Mouse (Mus musculus): Measurements from ENCODE around the gene Mrgprg. TPM values are rescaled to one million over a fixed set of nuclear protein-coding genes. Genes with fewer than 3 reads are reported as not detected.

The Mrgprg gene
- polyA plus RNA-seq, 1 experiment, result not detected

DNA sequence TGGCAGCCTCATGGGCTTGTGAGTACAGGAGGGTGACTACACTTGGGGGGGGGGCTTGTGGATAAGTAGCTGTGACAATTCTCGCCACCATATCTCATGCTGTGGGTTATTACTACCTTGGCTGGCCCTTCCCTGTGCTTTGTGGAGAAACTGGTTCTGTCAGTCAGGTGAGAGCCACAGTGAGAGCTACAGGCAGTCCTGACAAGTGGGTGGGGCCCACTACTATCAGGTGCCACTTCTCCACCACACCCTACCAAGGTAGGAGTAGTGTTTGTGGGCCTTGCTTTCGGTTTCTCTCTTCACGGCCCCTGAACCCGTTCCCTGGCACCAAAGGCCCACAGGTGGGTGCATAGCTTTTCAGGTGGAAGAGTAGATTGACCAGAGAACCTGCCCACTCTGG is 43.0 kb downstream of the Mrgprg start:
- Histone ChIP-seq H3K4me2 (ENCODE audit: low read depth) (no peak overlapping the region), H3K4me3 (no peak overlapping the region), H3K27me3 (ENCODE audit: control insufficient read depth, insufficient read depth, insufficient read length) (no peaks in the 10 kb centered on the region), H3K79me2 (ENCODE audit: control insufficient read depth, insufficient read depth) (peaks cover 38% of the 10 kb centered on the region), H3K36me3 (ENCODE audit: control insufficient read depth, insufficient read depth) (no peaks in the 10 kb centered on the region), H3ac (ENCODE audit: control insufficient read depth, insufficient read length) (no peak overlapping the region)
- TF ChIP-seq CEBPB (IDR thresholded peaks at IDR 0.05; ENCODE audit: insufficient read depth, poor library complexity, severe bottlenecking) (no peak), USF1 (IDR thresholded peaks at IDR 0.05; ENCODE audit: low read depth) (no peak), TCF3 (IDR thresholded peaks at IDR 0.05; ENCODE audit: insufficient read length, low read depth) (no peak), MYOG (IDR thresholded peaks at IDR 0.05; ENCODE audit: control insufficient read depth in 1 of 3, insufficient read depth in 1 of 3, insufficient read length in 2 of 3, low read depth in 2 of 3) (no peak), MAX (IDR thresholded peaks at IDR 0.05; ENCODE audit: low read depth) (no peak), E2F4 (IDR thresholded peaks at IDR 0.05; ENCODE audit: insufficient read depth) (no peak), REST (IDR thresholded peaks at IDR 0.05; ENCODE audit: insufficient read depth, insufficient read length) (no peak), POLR2A (IDR thresholded peaks at IDR 0.05; ENCODE audit: insufficient read length, low read depth) (no peak), POLR2AphosphoS2 (IDR thresholded peaks at IDR 0.05; ENCODE audit: insufficient read length, low read depth) (no peak), MYOD1 (IDR thresholded peaks at IDR 0.05; ENCODE audit: control insufficient read depth in 1 of 3, insufficient read length in 2 of 3, low read depth in 2 of 3) (no peak), TCF12 (IDR thresholded peaks at IDR 0.05; ENCODE audit: insufficient read depth, poor library complexity, severe bottlenecking) (no peak), SRF (IDR thresholded peaks at IDR 0.05; ENCODE audit: control insufficient read depth, insufficient read length, low read depth) (no peak)

DNA sequence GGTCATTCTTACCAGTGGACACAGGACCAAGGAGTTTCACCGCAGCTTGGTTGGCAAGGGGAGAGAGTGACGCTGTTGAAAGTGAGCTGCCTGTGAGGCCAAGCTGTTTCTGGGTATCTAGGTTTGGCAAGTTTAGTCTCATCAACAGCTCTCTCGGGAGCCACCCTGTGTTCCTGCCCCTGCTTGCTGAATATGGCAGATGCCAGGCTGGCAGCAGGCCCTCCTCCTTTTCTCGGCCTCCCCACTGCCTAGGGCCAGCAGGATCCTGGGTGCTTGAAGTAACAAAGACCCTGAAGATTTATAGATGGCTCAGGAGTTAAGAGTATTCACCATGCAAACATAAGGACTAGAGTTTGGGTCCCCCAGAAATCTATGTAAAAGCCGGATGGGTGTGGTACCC is 44.1 kb downstream of the Mrgprg start:
- H3ac ChIP-seq (ENCODE audit: control insufficient read depth, insufficient read length), result no peak overlapping the region
- peaks cover 27% of the 10 kb centered on the region for H3K79me2 ChIP-seq (ENCODE audit: control insufficient read depth, insufficient read depth)
- H3K4me2 ChIP-seq (ENCODE audit: low read depth), result no peak overlapping the region
- no peaks in the 10 kb centered on the region for H3K36me3 ChIP-seq (ENCODE audit: control insufficient read depth, insufficient read depth)
- H3K4me3 ChIP-seq, result no peak overlapping the region
- no peak for TF ChIP-seq MYOG (IDR thresholded peaks at IDR 0.05; ENCODE audit: control insufficient read depth in 1 of 3, insufficient read depth in 1 of 3, insufficient read length in 2 of 3, low read depth in 2 of 3)
- TF ChIP-seq CEBPB (IDR thresholded peaks at IDR 0.05; ENCODE audit: insufficient read depth, poor library complexity, severe bottlenecking), result no peak
- no peak for TF ChIP-seq POLR2A (IDR thresholded peaks at IDR 0.05; ENCODE audit: insufficient read length, low read depth)
- no peak for TF ChIP-seq MAX (IDR thresholded peaks at IDR 0.05; ENCODE audit: low read depth)
- TF ChIP-seq MYOD1 (IDR thresholded peaks at IDR 0.05; ENCODE audit: control insufficient read depth in 1 of 3, insufficient read length in 2 of 3, low read depth in 2 of 3), result no peak
- TF ChIP-seq TCF3 (IDR thresholded peaks at IDR 0.05; ENCODE audit: insufficient read length, low read depth), result no peak
- TF ChIP-seq POLR2AphosphoS2 (IDR thresholded peaks at IDR 0.05; ENCODE audit: insufficient read length, low read depth), result no peak
- no peak for TF ChIP-seq SRF (IDR thresholded peaks at IDR 0.05; ENCODE audit: control insufficient read depth, insufficient read length, low read depth)
- TF ChIP-seq TCF12 (IDR thresholded peaks at IDR 0.05; ENCODE audit: insufficient read depth, poor library complexity, severe bottlenecking), result no peak
- TF ChIP-seq USF1 (IDR thresholded peaks at IDR 0.05; ENCODE audit: low read depth), result no peak
- TF ChIP-seq REST (IDR thresholded peaks at IDR 0.05; ENCODE audit: insufficient read depth, insufficient read length), result no peak
- TF ChIP-seq E2F4 (IDR thresholded peaks at IDR 0.05; ENCODE audit: insufficient read depth), result no peak
- no peaks in the 10 kb centered on the region for H3K27me3 ChIP-seq (ENCODE audit: control insufficient read depth, insufficient read depth, insufficient read length)

DNA sequence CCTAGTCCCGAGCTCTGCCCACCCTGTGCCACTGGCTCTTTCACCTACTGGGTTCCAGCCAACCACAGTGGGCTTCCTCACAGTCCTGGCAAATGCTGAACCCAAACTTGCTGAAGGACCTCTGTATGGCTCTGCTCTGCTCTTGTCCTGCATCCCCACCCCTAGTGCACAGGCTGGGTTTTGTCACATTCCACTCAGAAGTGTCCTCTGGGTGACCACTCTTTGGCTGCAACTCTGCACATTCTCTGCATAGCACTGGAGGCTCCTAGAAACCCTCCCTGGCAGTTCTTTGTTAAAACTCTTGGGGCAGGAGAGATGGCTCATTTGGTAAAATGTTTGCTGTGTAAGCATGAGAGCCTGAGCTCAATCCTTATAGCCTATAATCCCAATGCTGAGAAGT is 49.0 kb downstream of the Mrgprg start:
- Histone ChIP-seq H3K36me3 (ENCODE audit: control insufficient read depth, insufficient read depth) (peaks cover 3% of the 10 kb centered on the region), H3ac (ENCODE audit: control insufficient read depth, insufficient read length) (no peak overlapping the region), H3K4me3 (no peak overlapping the region), H3K4me2 (ENCODE audit: low read depth) (no peak overlapping the region), H3K27me3 (ENCODE audit: control insufficient read depth, insufficient read depth, insufficient read length) (no peaks in the 10 kb centered on the region), H3K79me2 (ENCODE audit: control insufficient read depth, insufficient read depth) (peaks cover 14% of the 10 kb centered on the region)
- TF ChIP-seq REST (IDR thresholded peaks at IDR 0.05; ENCODE audit: insufficient read depth, insufficient read length) (no peak), TCF12 (IDR thresholded peaks at IDR 0.05; ENCODE audit: insufficient read depth, poor library complexity, severe bottlenecking) (no peak), MYOG (IDR thresholded peaks at IDR 0.05; ENCODE audit: control insufficient read depth in 1 of 3, insufficient read depth in 1 of 3, insufficient read length in 2 of 3, low read depth in 2 of 3) (no peak), MAX (IDR thresholded peaks at IDR 0.05; ENCODE audit: low read depth) (no peak), MYOD1 (IDR thresholded peaks at IDR 0.05; ENCODE audit: control insufficient read depth in 1 of 3, insufficient read length in 2 of 3, low read depth in 2 of 3) (no peak), USF1 (IDR thresholded peaks at IDR 0.05; ENCODE audit: low read depth) (no peak), POLR2A (IDR thresholded peaks at IDR 0.05; ENCODE audit: insufficient read length, low read depth) (no peak), TCF3 (IDR thresholded peaks at IDR 0.05; ENCODE audit: insufficient read length, low read depth) (no peak), E2F4 (IDR thresholded peaks at IDR 0.05; ENCODE audit: insufficient read depth) (no peak), POLR2AphosphoS2 (IDR thresholded peaks at IDR 0.05; ENCODE audit: insufficient read length, low read depth) (no peak), CEBPB (IDR thresholded peaks at IDR 0.05; ENCODE audit: insufficient read depth, poor library complexity, severe bottlenecking) (no peak), SRF (IDR thresholded peaks at IDR 0.05; ENCODE audit: control insufficient read depth, insufficient read length, low read depth) (no peak)

Other genes starting within 250 kb of the Mrgprg start
- gene Nap1l4, start 217.9 kb downstream of the Mrgprg start, polyA plus RNA-seq (2012; fragmentation: generic; extraction: Trizol), result 101 TPM
- 237 TPM for gene Cars, start 166.9 kb downstream of the Mrgprg start, polyA plus RNA-seq (2012; fragmentation: generic; extraction: Trizol)
- 0.02 TPM for gene Tnfrsf26, start 138.3 kb downstream of the Mrgprg start, polyA plus RNA-seq (2012; fragmentation: generic; extraction: Trizol)
- gene Tnfrsf22, start 117.3 kb downstream of the Mrgprg start, polyA plus RNA-seq (2012; fragmentation: generic; extraction: Trizol), result 15.5 TPM
- gene Tnfrsf23, start 81.1 kb downstream of the Mrgprg start, polyA plus RNA-seq (2012; fragmentation: generic; extraction: Trizol), result 25.7 TPM
- gene Osbpl5, start 10.0 kb downstream of the Mrgprg start, polyA plus RNA-seq (2012; fragmentation: generic; extraction: Trizol), result 49.6 TPM
- gene Mrgpre, start 17.5 kb upstream of the Mrgprg start, polyA plus RNA-seq (2012; fragmentation: generic; extraction: Trizol), result 1.9 TPM
- gene Nadsyn1, start 55.9 kb upstream of the Mrgprg start, polyA plus RNA-seq (2012; fragmentation: generic; extraction: Trizol), result 5.7 TPM
- 107 TPM for gene Dhcr7, start 56.2 kb upstream of the Mrgprg start, polyA plus RNA-seq (2012; fragmentation: generic; extraction: Trizol)
- gene Gm498, start 99.8 kb upstream of the Mrgprg start, polyA plus RNA-seq (2012; fragmentation: generic; extraction: Trizol), result not detected
- 0.07 TPM for gene Shank2, start 234.9 kb upstream of the Mrgprg start, polyA plus RNA-seq (2012; fragmentation: generic; extraction: Trizol)